19 mouse cellular contexts compared by ENCODE assay signal in the genomic region with DNA sequence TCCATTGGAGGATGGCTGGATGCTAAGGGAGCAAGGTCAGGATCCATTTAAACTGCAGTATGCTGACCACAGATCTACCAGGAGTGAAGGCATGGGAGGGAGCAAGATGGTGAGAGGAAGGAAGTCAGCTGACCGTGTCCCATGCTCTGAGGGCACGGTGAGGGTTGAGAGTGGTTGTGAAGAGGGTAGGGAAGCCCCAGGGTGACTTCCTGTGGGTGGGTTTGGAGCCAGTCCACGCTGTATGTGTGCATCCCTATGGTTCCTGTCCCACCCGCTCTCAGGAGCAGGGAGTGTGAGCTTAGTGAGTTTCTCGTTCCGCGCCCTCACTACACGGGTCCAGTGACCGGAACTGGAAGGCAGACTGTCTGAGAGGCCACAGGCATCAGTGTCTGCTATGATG. TPM values are rescaled to one million over a fixed set of nuclear protein-coding genes. Genes with fewer than 3 reads are reported as not detected.
DNase-seq lines count a peak whose midpoint lies in the region; ATAC-seq lines count a peak whose summit lies in the region.
"Had no signal": no experiment of that assay in that cellular context is flagged by ENCODE, and none has a peak within 500 bp of the region (broad histone marks: within the 10 kb centered on the region; RNA-seq: fewer than 3 reads in every experiment).

No protein-coding gene starts in this region.

- H3K4me2 ChIP-seq in liver, embryonic 13.5 days = no peak overlapping the region
- H3K4me2 ChIP-seq in liver, embryonic 12.5 days = no peak overlapping the region
- no peak overlapping the region for H3K4me2 ChIP-seq in intestine, embryonic 15.5 days (replicated peaks)
- H3K4me2 ChIP-seq: embryonic facial prominence, embryonic 12.5 days; heart, embryonic 13.5 days; hindbrain, embryonic 14.5 days; limb, embryonic 13.5 days; midbrain, embryonic 11.5 days had no signal

- peak; percentile 26 to 63 for DNase-seq in heart, adult 18-20 months
- no peak for DNase-seq in heart, embryonic 10.5 days (ENCODE audit: low spot score)
- DNase-seq in liver, embryonic 13.5 days = no peak
- DNase-seq in hindbrain, embryonic 10.5 days (ENCODE audit: low spot score) = no peak
- DNase-seq: cerebellum, postnatal 14 days; kidney, adult 9 months; thymus, adult 2 months had no signal

- WGBS in heart, embryonic 10.5 days = 75% methylated on average over 9 of the region's 9 CpGs
- 28% methylated on average over 9 of the region's 9 CpGs for WGBS in liver, embryonic 13.5 days (ENCODE audit: insufficient replicate concordance)
- 30% methylated on average over 9 of the region's 9 CpGs for WGBS in liver, embryonic 12.5 days (ENCODE audit: insufficient replicate concordance)
- WGBS in hindbrain, embryonic 10.5 days = 84% methylated on average over 9 of the region's 9 CpGs
- 82% methylated on average over 9 of the region's 9 CpGs for WGBS in intestine, embryonic 15.5 days

- H3K4me1 ChIP-seq in heart, embryonic 10.5 days = peaks cover 36% of the 10 kb centered on the region
- peaks cover 66% of the 10 kb centered on the region for H3K4me1 ChIP-seq in liver, embryonic 13.5 days (replicated peaks)
- peaks cover 43% of the 10 kb centered on the region for H3K4me1 ChIP-seq in liver, embryonic 12.5 days
- peaks cover 23% of the 10 kb centered on the region for H3K4me1 ChIP-seq in hindbrain, embryonic 10.5 days (replicated peaks)
- peaks cover 19% of the 10 kb centered on the region for H3K4me1 ChIP-seq in intestine, embryonic 15.5 days (replicated peaks)

- H3K27me3 ChIP-seq in heart, embryonic 10.5 days (ENCODE audit: insufficient read depth, poor library complexity, severe bottlenecking) = peaks cover 4% of the 10 kb centered on the region; the same call in 1 of the 2 replicates
- peaks cover 11% of the 10 kb centered on the region; the same call in 1 of the 2 replicates for H3K27me3 ChIP-seq in liver, embryonic 13.5 days
- H3K27me3 ChIP-seq in liver, embryonic 12.5 days (replicated peaks) = peaks cover 46% of the 10 kb centered on the region
- H3K27me3 ChIP-seq in hindbrain, embryonic 10.5 days (ENCODE audit: insufficient read depth, poor library complexity, severe bottlenecking) = 0 out of 2 replicates have a peak, but pooled peaks cover 3% of the 10 kb centered on the region
- H3K27me3 ChIP-seq in intestine, embryonic 15.5 days (replicated peaks) = no peaks in the 10 kb centered on the region
- H3K27me3 ChIP-seq: embryonic facial prominence, embryonic 12.5 days; heart, embryonic 13.5 days; limb, embryonic 13.5 days had no signal

- H3K36me3 ChIP-seq in heart, embryonic 10.5 days = peaks cover 11% of the 10 kb centered on the region
- H3K36me3 ChIP-seq in liver, embryonic 13.5 days = peaks cover 13% of the 10 kb centered on the region; the same call in 1 of the 2 replicates
- peaks cover 17% of the 10 kb centered on the region for H3K36me3 ChIP-seq in liver, embryonic 12.5 days
- H3K36me3 ChIP-seq in hindbrain, embryonic 10.5 days = peaks cover 14% of the 10 kb centered on the region
- H3K36me3 ChIP-seq in intestine, embryonic 15.5 days = 0 out of 2 replicates have a peak, but pooled peaks cover 8% of the 10 kb centered on the region
- H3K36me3 ChIP-seq: G1E had no signal

- no peak overlapping the region for H3K4me3 ChIP-seq in heart, embryonic 10.5 days
- H3K4me3 ChIP-seq in liver, embryonic 13.5 days (replicated peaks) = no peak overlapping the region
- H3K4me3 ChIP-seq in liver, embryonic 12.5 days = no peak overlapping the region
- no peak overlapping the region for H3K4me3 ChIP-seq in hindbrain, embryonic 10.5 days
- H3K4me3 ChIP-seq in intestine, embryonic 15.5 days (replicated peaks) = no peak overlapping the region
- H3K4me3 ChIP-seq: embryonic facial prominence, embryonic 12.5 days; forebrain, embryonic 10.5 days; heart, embryonic 13.5 days; limb, embryonic 13.5 days had no signal

- no peaks in the 10 kb centered on the region for H3K9me3 ChIP-seq in heart, embryonic 10.5 days
- H3K9me3 ChIP-seq in liver, embryonic 13.5 days (replicated peaks) = no peaks in the 10 kb centered on the region
- H3K9me3 ChIP-seq in liver, embryonic 12.5 days (replicated peaks) = no peaks in the 10 kb centered on the region
- no peaks in the 10 kb centered on the region for H3K9me3 ChIP-seq in hindbrain, embryonic 10.5 days
- H3K9me3 ChIP-seq in intestine, embryonic 15.5 days = no peaks in the 10 kb centered on the region
- H3K9me3 ChIP-seq: embryonic facial prominence, embryonic 12.5 days; forebrain, embryonic 10.5 days; heart, embryonic 13.5 days; limb, embryonic 13.5 days had no signal

- no peak overlapping the region for H3K9ac ChIP-seq in liver, embryonic 13.5 days
- no peak overlapping the region for H3K9ac ChIP-seq in liver, embryonic 12.5 days
- no peak overlapping the region for H3K9ac ChIP-seq in intestine, embryonic 15.5 days
- H3K9ac ChIP-seq: embryonic facial prominence, embryonic 12.5 days; heart, embryonic 13.5 days; hindbrain, embryonic 14.5 days; limb, embryonic 13.5 days had no signal

- ATAC-seq in liver, embryonic 13.5 days (ENCODE audit: low read depth) = 0 out of 2 replicates have a peak, but pooled peaks have one; percentile 13
- ATAC-seq in liver, embryonic 12.5 days = no peak
- ATAC-seq in common myeloid progenitor, adult 5-6 weeks (replicated peaks; ENCODE audit: low read depth, poor library complexity, severe bottlenecking) = peak; percentile 55
- peak; percentile 53 for ATAC-seq in megakaryocyte progenitor cell, adult 5-6 weeks (replicated peaks; ENCODE audit: poor library complexity)
- ATAC-seq in intestine, embryonic 15.5 days = no peak
- ATAC-seq: activated CD4-positive, CD25-positive, alpha-beta regulatory T cell, adult 4 months had no signal

- H3K27ac ChIP-seq in heart, embryonic 10.5 days = no peak overlapping the region
- no peak overlapping the region for H3K27ac ChIP-seq in liver, embryonic 13.5 days
- H3K27ac ChIP-seq in liver, embryonic 12.5 days = no peak overlapping the region
- no peak overlapping the region for H3K27ac ChIP-seq in hindbrain, embryonic 10.5 days
- no peak overlapping the region for H3K27ac ChIP-seq in intestine, embryonic 15.5 days
- H3K27ac ChIP-seq: embryonic facial prominence, embryonic 12.5 days; forebrain, embryonic 10.5 days; heart, embryonic 13.5 days; hindbrain, embryonic 14.5 days; limb, embryonic 13.5 days had no signal

RNA-seq across cellular contexts. Expression of gene Tmem86a, which starts 5.3 kb away (rescaled TPM):
- total RNA-seq in heart, adult 18-20 months (2021) = 10 to 100 TPM; 19.7 to 20.8 TPM
- polyA plus RNA-seq in heart, embryonic 10.5 days (2016; fragmentation: Nextera tagmentation; extraction: Ambion mirVana) = 14.8 and 19.9 TPM in 2 replicates
- polyA plus RNA-seq in liver, embryonic 13.5 days (2015; fragmentation: Nextera tagmentation; extraction: Ambion mirVana) = 23.8 and 23.9 TPM in 2 replicates
- polyA plus RNA-seq in liver, embryonic 12.5 days (2016; fragmentation: Nextera tagmentation; extraction: Ambion mirVana) = 20.2 and 20.3 TPM in 2 replicates
- 0.63 and 2.5 TPM in 2 replicates for total RNA-seq in common myeloid progenitor, adult 5-6 weeks (2017)
- 2.3 and 4.0 TPM in 2 replicates for total RNA-seq in megakaryocyte progenitor cell, adult 5-6 weeks (2015)
- 1.4 and 2.2 TPM in 2 replicates for total RNA-seq in megakaryocyte progenitor cell, adult 5-6 weeks (2017)
- 11.2 and 12.8 TPM in 2 replicates for polyA plus RNA-seq in hindbrain, embryonic 10.5 days (2016; fragmentation: Nextera tagmentation; extraction: Ambion mirVana)
- polyA plus RNA-seq in intestine, embryonic 15.5 days (2015; fragmentation: Nextera tagmentation; extraction: Ambion mirVana) = 48.8 and 50.4 TPM in 2 replicates

RNA-seq across cellular contexts. Expression of gene Spty2d1, which starts 47.5 kb away (rescaled TPM):
- total RNA-seq in heart, adult 18-20 months (2021) = 1 to 10 TPM; 7.4 to 7.7 TPM
- 14.4 and 15.6 TPM in 2 replicates for polyA plus RNA-seq in heart, embryonic 10.5 days (2016; fragmentation: Nextera tagmentation; extraction: Ambion mirVana)
- 10.6 and 13.1 TPM in 2 replicates for polyA plus RNA-seq in liver, embryonic 13.5 days (2015; fragmentation: Nextera tagmentation; extraction: Ambion mirVana)
- 16.8 and 17.7 TPM in 2 replicates for polyA plus RNA-seq in liver, embryonic 12.5 days (2016; fragmentation: Nextera tagmentation; extraction: Ambion mirVana)
- total RNA-seq in common myeloid progenitor, adult 5-6 weeks (2017) = 33.4 and 38.7 TPM in 2 replicates
- total RNA-seq in megakaryocyte progenitor cell, adult 5-6 weeks (2015) = 30.4 and 34.9 TPM in 2 replicates
- total RNA-seq in megakaryocyte progenitor cell, adult 5-6 weeks (2017) = 25.4 and 30.7 TPM in 2 replicates
- 10.4 and 11.7 TPM in 2 replicates for polyA plus RNA-seq in hindbrain, embryonic 10.5 days (2016; fragmentation: Nextera tagmentation; extraction: Ambion mirVana)
- polyA plus RNA-seq in intestine, embryonic 15.5 days (2015; fragmentation: Nextera tagmentation; extraction: Ambion mirVana) = 16.5 and 17.2 TPM in 2 replicates

Comparison
In these comparisons a context has a peak if more than half of its experiments do, and no peak if none do; other contexts are left out.
1. DNase-seq: peak in heart, adult 18-20 months (2 of 2); none in heart, embryonic 10.5 days (single experiment), liver, embryonic 13.5 days (single experiment) and hindbrain, embryonic 10.5 days (single experiment).
2. ATAC-seq: peak in liver, embryonic 13.5 days (single experiment), common myeloid progenitor, adult 5-6 weeks (single experiment) and megakaryocyte progenitor cell, adult 5-6 weeks (single experiment); none in liver, embryonic 12.5 days (single experiment) and intestine, embryonic 15.5 days (single experiment).